28 mouse cellular contexts compared by ENCODE assay signal in genomic region chr5:147207852-147208251, GRCm38 (mm10). TPM values are rescaled to one million over a fixed set of nuclear protein-coding genes. Genes with fewer than 3 reads are reported as not detected.
DNase-seq lines count a peak whose midpoint lies in the region; ATAC-seq and TF ChIP-seq lines count a peak whose summit lies in the region.
"Had no signal": no experiment of that assay in that cellular context is flagged by ENCODE, and none has a peak within 500 bp of the region (broad histone marks: within the 10 kb centered on the region; RNA-seq: fewer than 3 reads in every experiment).

No protein-coding gene starts in this region.

- H3K27me3 ChIP-seq in testis, adult 2 months (ENCODE audit: control insufficient read depth, insufficient read depth, low read length), result no peaks in the 10 kb centered on the region
- H3K27me3 ChIP-seq in G1E (ENCODE audit: insufficient read depth, low read length), result peaks cover 5% of the 10 kb centered on the region; the same call in 1 of the 2 replicates
- H3K27me3 ChIP-seq in myocyte (ENCODE audit: control insufficient read depth, insufficient read depth, insufficient read length), result no peaks in the 10 kb centered on the region
- H3K27me3 ChIP-seq: embryonic facial prominence, embryonic 15.5 days; Patski had no signal

- peak; percentile 9; the same call in 1 of the 2 replicates for TF ChIP-seq CTCF in testis, adult 2 months (IDR thresholded peaks at IDR 0.05; ENCODE audit: control insufficient read depth, insufficient read depth, insufficient replicate concordance, low read depth, low read length)
- no peak for TF ChIP-seq CTCF in G1E (IDR thresholded peaks at IDR 0.05; ENCODE audit: low read depth, low read length)
- TF ChIP-seq CTCF in bone marrow, adult 2 months (IDR thresholded peaks at IDR 0.05; ENCODE audit: control insufficient read depth, insufficient read depth, low read length), result no peak

- H3K36me3 ChIP-seq in testis, adult 2 months (ENCODE audit: control insufficient read depth, insufficient read depth, low read length), result no peaks in the 10 kb centered on the region
- H3K36me3 ChIP-seq in G1E (replicated peaks) (no peaks in the 10 kb centered on the region), myocyte (ENCODE audit: control insufficient read depth, insufficient read depth) (no peaks in the 10 kb centered on the region)
- H3K36me3 ChIP-seq: embryonic facial prominence, embryonic 13.5 days; embryonic facial prominence, embryonic 15.5 days; forebrain, embryonic 15.5 days had no signal

- peaks cover 2% of the 10 kb centered on the region for H3K4me1 ChIP-seq in testis, adult 2 months (ENCODE audit: control insufficient read depth, insufficient read depth, low read length)
- H3K4me1 ChIP-seq in G1E (ENCODE audit: insufficient read depth, low read depth, low read length), result no peaks in the 10 kb centered on the region
- peaks cover 2% of the 10 kb centered on the region for H3K4me1 ChIP-seq in bone marrow, adult 2 months (ENCODE audit: control insufficient read depth, insufficient read depth, low read length)
- H3K4me1 ChIP-seq: embryonic facial prominence, embryonic 13.5 days; embryonic facial prominence, embryonic 15.5 days had no signal

- WGBS in bone marrow, adult 2 months, result 92% methylated on average over 20 of the region's 20 CpGs

- peaks cover 5% of the 10 kb centered on the region for H3K9me3 ChIP-seq in G1E (replicated peaks)
- H3K9me3 ChIP-seq: embryonic facial prominence, embryonic 13.5 days; embryonic facial prominence, embryonic 15.5 days; forebrain, embryonic 15.5 days had no signal

- no peaks in the 10 kb centered on the region for H3K79me2 ChIP-seq in myocyte (ENCODE audit: control insufficient read depth, insufficient read depth)

- DNase-seq in testis, postnatal 14 days (ENCODE audit: low spot score), result no peak
- DNase-seq in G1E (ENCODE audit: low spot score), result no peak
- DNase-seq in retina, embryonic 14.5 days (ENCODE audit: low spot score), result no peak
- no peak for DNase-seq in layer of hippocampus, postnatal 25 days (ENCODE audit: extremely low spot score in 1 of 2, low spot score in 1 of 2)
- DNase-seq: adrenal gland, adult 8-10 months; adrenal gland, postnatal 14 days; adrenal gland, postnatal 36 days; cerebellum, adult 11 months; cerebellum, adult 18-20 months; cerebellum, adult 8-10 months; cerebellum, adult 9-11 months; cerebellum, postnatal 14 days; cerebellum, postnatal 36 days; embryo, embryonic 11 days; forebrain, postnatal 0 days had no signal

- no peak overlapping the region for H3K27ac ChIP-seq in testis, adult 2 months (ENCODE audit: control insufficient read depth, insufficient read depth, low read depth, low read length)
- no peak overlapping the region for H3K27ac ChIP-seq in bone marrow, adult 2 months (ENCODE audit: control insufficient read depth, insufficient read depth, low read depth, low read length, poor library complexity)
- H3K27ac ChIP-seq: embryonic facial prominence, embryonic 13.5 days; embryonic facial prominence, embryonic 15.5 days; forebrain, embryonic 13.5 days; forebrain, embryonic 15.5 days had no signal

- H3K4me3 ChIP-seq in testis, adult 2 months (ENCODE audit: control insufficient read depth, low read depth, low read length), result no peak overlapping the region
- H3K4me3 ChIP-seq in G1E (ENCODE audit: low read depth, low read length) (peak overlapping the region; percentile 20; the same call in 1 of the 2 replicates), myocyte (no peak overlapping the region)
- H3K4me3 ChIP-seq in bone marrow, adult 2 months (replicated peaks; ENCODE audit: control insufficient read depth, low read depth, low read length), result peak overlapping the region; percentile 15
- H3K4me3 ChIP-seq: embryonic facial prominence, embryonic 13.5 days; embryonic facial prominence, embryonic 15.5 days; forebrain, embryonic 13.5 days; forebrain, embryonic 15.5 days had no signal

- ATAC-seq in G1E (ENCODE audit: extremely low read depth, insufficient number of reproducible peaks, low FRiP score, poor library complexity, severe bottlenecking), result no peak
- ATAC-seq in megakaryocyte-erythroid progenitor cell, adult 5-6 weeks (replicated peaks; ENCODE audit: low FRiP score, low TSS enrichment, poor library complexity, severe bottlenecking), result no peak
- ATAC-seq: activated CD4-positive, CD25-positive, alpha-beta regulatory T cell, adult 4 months; forebrain, embryonic 13.5 days; forebrain, embryonic 15.5 days; forebrain, postnatal 0 days; Patski had no signal

- H3K4me2 ChIP-seq in myocyte (ENCODE audit: low read depth), result no peak overlapping the region
- H3K4me2 ChIP-seq: embryonic facial prominence, embryonic 13.5 days; embryonic facial prominence, embryonic 15.5 days; forebrain, embryonic 13.5 days; forebrain, embryonic 15.5 days had no signal

- H3ac ChIP-seq in myocyte (ENCODE audit: control insufficient read depth, insufficient read length), result peak overlapping the region; percentile 5

- no peak for TF ChIP-seq POLR2A in testis, adult 2 months (IDR thresholded peaks at IDR 0.05; ENCODE audit: control insufficient read depth, low read depth, low read length)
- TF ChIP-seq POLR2A in bone marrow, adult 2 months (IDR thresholded peaks at IDR 0.05; ENCODE audit: borderline replicate concordance, control insufficient read depth, low read depth, low read length), result 0 out of 2 replicates have a peak, but pooled peaks have one; percentile 10
- no peak for TF ChIP-seq POLR2A in myocyte (IDR thresholded peaks at IDR 0.05; ENCODE audit: insufficient read length, low read depth)

TF ChIP-seq in myocyte, 11 proteins besides CTCF, POLR2A, EP300 and RAD21:
- no peak for TF ChIP-seq MYOG (IDR thresholded peaks at IDR 0.05; ENCODE audit: control insufficient read depth in 1 of 3, insufficient read depth in 1 of 3, insufficient read length in 2 of 3, low read depth in 2 of 3)
- no peak for TF ChIP-seq SRF (IDR thresholded peaks at IDR 0.05; ENCODE audit: control insufficient read depth, insufficient read length, low read depth)
- TF ChIP-seq MAX (IDR thresholded peaks at IDR 0.05; ENCODE audit: low read depth), result no peak
- TF ChIP-seq TCF3 (IDR thresholded peaks at IDR 0.05; ENCODE audit: insufficient read length, low read depth), result no peak
- no peak for TF ChIP-seq E2F4 (IDR thresholded peaks at IDR 0.05; ENCODE audit: insufficient read depth)
- TF ChIP-seq TCF12 (IDR thresholded peaks at IDR 0.05; ENCODE audit: insufficient read depth, poor library complexity, severe bottlenecking), result no peak
- no peak for TF ChIP-seq POLR2AphosphoS2 (IDR thresholded peaks at IDR 0.05; ENCODE audit: insufficient read length, low read depth)
- TF ChIP-seq USF1 (IDR thresholded peaks at IDR 0.05; ENCODE audit: low read depth), result no peak
- no peak for TF ChIP-seq MYOD1 (IDR thresholded peaks at IDR 0.05; ENCODE audit: control insufficient read depth in 1 of 3, insufficient read length in 2 of 3, low read depth in 2 of 3)
- no peak for TF ChIP-seq CEBPB (IDR thresholded peaks at IDR 0.05; ENCODE audit: insufficient read depth, poor library complexity, severe bottlenecking)
- no peak for TF ChIP-seq REST (IDR thresholded peaks at IDR 0.05; ENCODE audit: insufficient read depth, insufficient read length)

RNA-seq across cellular contexts. Expression of gene Gsx1, which starts 19.4 kb away (rescaled TPM):
- not detected in 2 replicates for polyA plus RNA-seq in testis, adult 2 months (2012; rRNA removed)
- total RNA-seq in G1E (2014; fragmentation: Nextera tagmentation) (not detected in 2 replicates), G1E (2017) (0.12 TPM in 1 of 2 replicates, not detected in the other)
- polyA plus RNA-seq in G1E (2012) (not detected in 2 replicates), myocyte (2012; fragmentation: generic; extraction: Trizol) (not detected)
- polyA plus RNA-seq in bone marrow, adult 2 months (2011; ENCODE audit: insufficient read depth, insufficient read length, low replicate concordance, missing spikeins), result not detected in 2 replicates
- total RNA-seq in layer of hippocampus, postnatal 25 days (2021), result under 1 TPM; 0.47 to 0.79 TPM
- not detected in 2 replicates for total RNA-seq in megakaryocyte-erythroid progenitor cell, adult 5-6 weeks (2014; fragmentation: Nextera tagmentation)
- not detected in 2 replicates for total RNA-seq in megakaryocyte-erythroid progenitor cell, adult 5-6 weeks (2017)
- total RNA-seq: adrenal gland, adult 18-20 months; adrenal gland, adult 8-10 months; adrenal gland, postnatal 14 days; adrenal gland, postnatal 36 days; common myeloid progenitor, adult 5-6 weeks had no signal
- polyA plus RNA-seq: activated CD4-positive, CD25-positive, alpha-beta regulatory T cell, adult 4 months; C2C12; embryonic facial prominence, embryonic 13.5 days; embryonic facial prominence, embryonic 15.5 days; Patski had no signal

Comparison
In these comparisons a context has a peak if more than half of its experiments do, and no peak if none do; other contexts are left out.
1. H3K4me3 ChIP-seq: peak in G1E (single experiment) and bone marrow, adult 2 months (single experiment); none in testis, adult 2 months (single experiment) and myocyte (single experiment).